Mouse (Mus musculus): ENCODE data around the gene Clybl.

DNA sequence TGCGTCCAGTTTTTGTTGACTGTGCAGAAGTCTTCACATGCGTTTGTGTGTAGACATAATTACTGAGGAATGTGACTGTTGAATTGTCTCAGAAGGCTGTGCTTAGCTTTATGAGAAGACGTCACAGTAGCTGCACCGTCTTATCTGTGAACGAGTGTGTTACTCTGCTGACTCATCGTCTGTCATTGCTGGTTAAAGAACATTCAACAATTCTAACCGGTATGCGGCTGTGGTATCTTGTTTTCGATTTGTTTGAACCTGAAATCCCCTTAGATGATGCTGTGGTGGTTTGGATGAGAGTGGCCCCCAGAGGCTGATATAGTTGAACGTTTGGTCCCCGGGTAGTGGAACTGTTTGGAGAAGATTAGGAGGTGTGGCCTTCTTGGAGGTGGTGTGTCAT, 2.5 kb downstream of the Clybl start:
- no peak for TF ChIP-seq POLR2A (IDR thresholded peaks at IDR 0.05; ENCODE audit: borderline replicate concordance, insufficient read depth, low read length)
- no peak for TF ChIP-seq CTCF (IDR thresholded peaks at IDR 0.05; ENCODE audit: borderline replicate concordance, insufficient read depth, low read depth, low read length)

Data from cerebellum, adult 2 months (tissue).